Mouse (Mus musculus): ENCODE measurements at regions not wholly inside any gene's neighbourhood (a gene's known extent, or its start where the extent isn't known, plus 50 kb on each side); places are given as distances from the start of the nearest gene placed in this dataset.
A peak's percentile ranks its signal among the peaks of the same experiment; 100 is the strongest.

DNA sequence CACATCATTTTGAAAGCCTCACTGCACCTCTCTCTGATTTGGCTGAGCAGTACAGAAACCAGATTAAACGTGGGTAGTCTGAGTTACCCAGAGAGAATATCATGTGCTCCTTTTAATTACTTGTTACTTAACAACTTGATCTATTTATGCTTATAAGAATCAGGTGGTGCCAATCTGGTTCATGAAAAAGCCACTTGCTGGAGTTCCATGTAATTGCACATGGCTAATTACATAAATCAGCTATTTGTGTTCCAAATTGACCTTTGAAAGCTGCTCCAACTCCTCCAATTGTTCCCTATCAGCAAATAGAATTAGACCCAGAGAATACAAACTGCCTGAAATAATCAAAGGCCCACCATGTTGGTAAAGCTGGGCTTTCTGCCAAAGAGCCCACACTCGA is 98.8 kb upstream of the Adcy1 start:
- no peak for TF ChIP-seq CTCF (IDR thresholded peaks at IDR 0.05; ENCODE audit: low read depth)
- 27% methylated on average over 2 of the region's 2 CpGs for WGBS
- Histone ChIP-seq H3K4me2 (ENCODE audit: low read depth) (no peak overlapping the region), H3K4me1 (ENCODE audit: insufficient read depth) (no peaks in the 10 kb centered on the region), H3K27ac (ENCODE audit: low read depth, low read length) (no peak overlapping the region), H3K9me3 (ENCODE audit: low read length) (no peaks in the 10 kb centered on the region), H3K4me3 (ENCODE audit: low read depth, low read length) (no peak overlapping the region), H3K27me3 (ENCODE audit: insufficient read depth, low read length) (no peaks in the 10 kb centered on the region), H3K9ac (no peak overlapping the region), H3K36me3 (ENCODE audit: insufficient read depth) (no peaks in the 10 kb centered on the region)
- DNase-seq (no peak), ATAC-seq (no peak)

DNA sequence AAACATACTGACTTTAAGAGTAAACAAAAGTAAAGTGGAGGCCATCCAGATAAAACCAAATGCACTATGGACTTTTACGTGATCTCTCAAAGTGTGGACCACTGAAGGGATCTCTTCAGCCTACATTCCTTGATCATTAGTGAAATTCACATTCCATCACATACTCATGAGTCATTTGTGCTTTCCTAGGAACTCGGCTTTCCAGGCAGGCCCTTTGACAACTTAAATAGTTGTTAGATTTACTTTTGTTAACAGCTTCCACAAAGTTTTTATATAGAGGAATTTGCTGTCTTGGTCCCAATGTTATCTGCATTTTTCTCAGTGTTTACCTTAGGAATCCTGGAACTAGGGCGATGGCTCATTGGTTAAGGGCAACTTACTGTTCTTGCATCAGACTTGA is 99.7 kb upstream of the Adcy1 start:
- no peaks in the 10 kb centered on the region for H3K4me1 ChIP-seq (ENCODE audit: insufficient read depth)
- 85% methylated on average over 3 of the region's 3 CpGs for WGBS

DNA sequence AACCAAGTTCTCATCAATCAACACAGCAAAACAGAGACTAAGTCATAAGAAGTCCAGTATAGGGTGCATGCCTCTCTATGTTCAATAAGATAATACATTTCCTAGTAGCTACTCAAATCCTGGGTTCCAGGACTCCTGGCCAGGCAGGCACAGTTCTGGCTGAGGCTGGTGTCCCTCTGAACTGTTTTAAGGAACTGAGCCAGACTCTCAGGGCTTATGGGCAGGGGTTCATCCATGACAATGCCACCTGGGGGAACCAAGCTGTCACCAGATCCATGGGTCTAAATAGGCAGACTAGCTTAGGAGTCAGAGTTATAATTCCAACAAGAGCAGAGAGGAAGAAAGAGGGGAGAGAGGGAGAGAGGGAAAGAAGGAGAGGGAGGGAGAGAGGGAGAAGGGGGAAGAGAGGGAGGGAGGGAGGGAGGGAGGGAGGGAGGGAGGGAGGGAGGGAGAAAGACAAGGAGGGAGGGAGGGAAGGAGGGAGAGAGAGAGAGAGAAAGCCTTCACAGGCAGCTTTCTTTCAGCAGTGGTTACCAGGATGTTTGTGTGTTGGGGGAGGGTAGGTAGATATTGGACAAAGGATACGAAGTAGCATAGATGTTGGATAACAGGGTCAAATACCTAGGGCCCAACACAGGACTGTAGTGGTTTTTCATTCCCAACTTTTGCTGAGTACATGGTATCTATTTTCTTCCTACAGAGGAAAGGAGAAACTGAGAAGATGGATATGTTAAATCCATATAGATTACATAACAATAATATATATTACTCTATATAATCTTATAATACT is 100.3 kb upstream of the Adcy1 start:
- H3K9ac ChIP-seq: no peak overlapping the region
- H3K4me2 ChIP-seq (ENCODE audit: low read depth): no peak overlapping the region
- ATAC-seq (no peak), DNase-seq (no peak)
- H3K9me3 ChIP-seq (ENCODE audit: low read length): no peaks in the 10 kb centered on the region
- H3K4me1 ChIP-seq (ENCODE audit: insufficient read depth): no peaks in the 10 kb centered on the region
- WGBS: 92% methylated on average over 1 of the region's 1 CpGs
- H3K36me3 ChIP-seq (ENCODE audit: insufficient read depth): no peaks in the 10 kb centered on the region
- H3K27me3 ChIP-seq (ENCODE audit: insufficient read depth, low read length): no peaks in the 10 kb centered on the region
- H3K27ac ChIP-seq (ENCODE audit: low read depth, low read length): no peak overlapping the region
- no peak overlapping the region for H3K4me3 ChIP-seq (ENCODE audit: low read depth, low read length)
- TF ChIP-seq CTCF (IDR thresholded peaks at IDR 0.05; ENCODE audit: low read depth): no peak

More for the DNA sequence above, 99.7 kb upstream of the Adcy1 start:
- no peaks in the 10 kb centered on the region for H3K9me3 ChIP-seq (ENCODE audit: low read length)
- H3K27me3 ChIP-seq (ENCODE audit: insufficient read depth, low read length): no peaks in the 10 kb centered on the region
- H3K9ac ChIP-seq: no peak overlapping the region
- H3K4me2 ChIP-seq (ENCODE audit: low read depth): no peak overlapping the region
- H3K4me3 ChIP-seq (ENCODE audit: low read depth, low read length): no peak overlapping the region
- H3K36me3 ChIP-seq (ENCODE audit: insufficient read depth): no peaks in the 10 kb centered on the region
- no peak overlapping the region for H3K27ac ChIP-seq (ENCODE audit: low read depth, low read length)
- no peak for TF ChIP-seq CTCF (IDR thresholded peaks at IDR 0.05; ENCODE audit: low read depth)
- ATAC-seq (no peak), DNase-seq (no peak)

DNA sequence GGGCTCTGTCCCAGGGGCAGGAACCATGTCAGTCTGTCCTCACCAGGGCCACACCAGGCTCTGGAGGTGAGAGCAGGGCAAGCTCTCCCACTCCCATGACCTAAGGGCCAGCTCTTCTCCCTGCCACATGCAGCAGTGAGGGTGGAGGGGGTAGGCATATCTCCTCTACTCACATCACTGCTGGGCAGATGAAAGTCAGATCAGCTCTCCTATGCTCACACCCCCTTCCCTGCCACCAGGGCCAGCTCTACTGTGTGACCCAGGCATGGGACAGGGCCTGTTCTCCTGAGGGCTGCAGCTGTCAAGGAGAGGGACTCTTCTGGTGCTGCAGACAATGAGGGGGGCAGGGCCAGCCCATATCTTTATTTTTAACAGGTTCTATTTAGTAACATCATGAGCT is 101.0 kb upstream of the Adcy1 start:
- no peaks in the 10 kb centered on the region for H3K4me1 ChIP-seq (ENCODE audit: insufficient read depth)
- H3K9me3 ChIP-seq (ENCODE audit: low read length): no peaks in the 10 kb centered on the region
- no peaks in the 10 kb centered on the region for H3K36me3 ChIP-seq (ENCODE audit: insufficient read depth)
- ATAC-seq: no peak
- no peaks in the 10 kb centered on the region for H3K27me3 ChIP-seq (ENCODE audit: insufficient read depth, low read length)
- no peak for DNase-seq
- H3K4me2 ChIP-seq (ENCODE audit: low read depth): no peak overlapping the region
- no peak overlapping the region for H3K27ac ChIP-seq (ENCODE audit: low read depth, low read length)
- H3K9ac ChIP-seq: no peak overlapping the region
- TF ChIP-seq CTCF (IDR thresholded peaks at IDR 0.05; ENCODE audit: low read depth): no peak
- no peak overlapping the region for H3K4me3 ChIP-seq (ENCODE audit: low read depth, low read length)

DNA sequence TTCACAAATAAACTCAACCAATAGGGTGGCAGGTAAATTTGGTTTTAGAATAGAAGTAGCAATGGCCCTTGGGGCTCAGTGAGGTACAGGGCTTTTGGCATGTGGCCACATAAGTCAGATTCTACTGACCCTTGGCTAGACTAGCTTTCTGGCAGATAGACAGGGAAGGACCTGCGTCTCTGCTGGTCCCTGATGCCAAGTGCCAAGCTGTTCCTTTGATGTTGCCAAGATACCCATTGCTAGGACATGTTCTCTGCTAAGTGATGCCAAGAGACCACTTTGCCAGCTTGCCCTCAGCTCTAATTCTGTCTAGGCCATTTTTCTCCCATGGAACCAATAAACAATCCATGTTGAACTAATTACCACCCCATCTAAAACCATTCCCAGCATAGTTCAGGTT is 110.5 kb upstream of the Adcy1 start:
- Histone ChIP-seq H3K4me1 (ENCODE audit: insufficient read depth) (no peaks in the 10 kb centered on the region), H3K27ac (ENCODE audit: low read depth, low read length) (no peak overlapping the region), H3K9me3 (ENCODE audit: low read length) (no peaks in the 10 kb centered on the region), H3K27me3 (ENCODE audit: insufficient read depth, low read length) (no peaks in the 10 kb centered on the region), H3K9ac (no peak overlapping the region), H3K36me3 (ENCODE audit: insufficient read depth) (no peaks in the 10 kb centered on the region), H3K4me3 (ENCODE audit: low read depth, low read length) (no peak overlapping the region), H3K4me2 (ENCODE audit: low read depth) (no peak overlapping the region)
- WGBS: 42% methylated on average over 1 of the region's 1 CpGs
- TF ChIP-seq CTCF (IDR thresholded peaks at IDR 0.05; ENCODE audit: low read depth): no peak
- ATAC-seq (no peak), DNase-seq (peak; percentile 20)

DNA sequence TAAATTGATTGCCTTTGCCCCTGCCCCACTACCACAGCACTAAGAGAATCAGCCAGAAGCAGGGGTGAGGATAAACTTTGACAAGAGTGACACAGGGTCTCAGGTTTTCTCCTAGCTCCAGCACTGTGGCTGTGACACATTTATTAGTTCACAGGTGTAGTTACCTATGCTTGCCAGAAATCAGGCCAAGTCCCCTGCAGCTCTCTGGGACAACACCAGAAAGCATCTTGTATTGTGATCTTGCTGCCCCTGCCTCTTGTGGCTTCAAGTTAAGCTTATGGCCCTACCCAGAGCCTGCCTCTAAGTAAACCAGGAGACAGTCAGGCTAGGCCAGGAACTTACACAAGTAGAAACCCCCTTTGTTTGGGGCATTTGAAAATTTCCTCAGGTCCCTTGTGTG is 111.9 kb upstream of the Adcy1 start:
- DNase-seq (no peak), ATAC-seq (no peak)
- no peak for TF ChIP-seq CTCF (IDR thresholded peaks at IDR 0.05; ENCODE audit: low read depth)
- no peak overlapping the region for H3K4me2 ChIP-seq (ENCODE audit: low read depth)
- H3K27ac ChIP-seq (ENCODE audit: low read depth, low read length): no peak overlapping the region
- H3K9me3 ChIP-seq (ENCODE audit: low read length): no peaks in the 10 kb centered on the region
- no peak overlapping the region for H3K9ac ChIP-seq
- H3K4me1 ChIP-seq (ENCODE audit: insufficient read depth): no peaks in the 10 kb centered on the region
- H3K36me3 ChIP-seq (ENCODE audit: insufficient read depth): no peaks in the 10 kb centered on the region
- no peaks in the 10 kb centered on the region for H3K27me3 ChIP-seq (ENCODE audit: insufficient read depth, low read length)
- no peak overlapping the region for H3K4me3 ChIP-seq (ENCODE audit: low read depth, low read length)

DNA sequence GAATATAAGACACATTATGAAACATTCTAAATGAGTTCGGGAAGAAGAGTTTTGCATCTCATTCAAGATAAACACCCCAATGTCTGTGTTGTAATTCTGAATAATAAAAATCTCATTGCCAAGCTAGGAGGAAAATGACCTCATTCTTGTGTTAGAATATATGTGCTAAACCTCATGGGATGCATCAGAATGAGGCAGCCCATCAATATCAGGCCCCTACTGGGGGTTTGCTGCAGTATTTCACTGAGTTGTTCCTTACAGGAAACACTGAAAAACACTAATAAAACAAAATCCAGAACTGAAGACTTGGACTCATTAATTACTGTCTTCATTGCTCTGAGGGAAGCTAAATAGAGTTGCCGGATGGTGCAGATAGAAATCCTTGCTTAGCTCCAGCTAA is 111.6 kb upstream of the Gm11983 start:
- Histone ChIP-seq H3K27me3 (ENCODE audit: insufficient read depth, low read length) (no peaks in the 10 kb centered on the region), H3K4me1 (ENCODE audit: insufficient read depth) (no peaks in the 10 kb centered on the region), H3K27ac (ENCODE audit: low read depth, low read length) (no peak overlapping the region), H3K9ac (no peak overlapping the region), H3K4me3 (ENCODE audit: low read depth, low read length) (no peak overlapping the region), H3K36me3 (ENCODE audit: insufficient read depth) (no peaks in the 10 kb centered on the region), H3K9me3 (ENCODE audit: low read length) (no peaks in the 10 kb centered on the region), H3K4me2 (ENCODE audit: low read depth) (no peak overlapping the region)
- no peak for TF ChIP-seq CTCF (IDR thresholded peaks at IDR 0.05; ENCODE audit: low read depth)
- DNase-seq (no peak), ATAC-seq (no peak)
- WGBS: 73% methylated on average over 2 of the region's 2 CpGs

Measured in forebrain, postnatal 0 days (tissue).